Mouse (Mus musculus): ENCODE measurements around the gene Mecr. TPM values are rescaled to one million over a fixed set of nuclear protein-coding genes. Genes with fewer than 3 reads are reported as not detected.
A peak's percentile ranks its signal among the peaks of the same experiment; 100 is the strongest.

Gene Mecr
- polyA plus RNA-seq, 1 experiment, result 17.9 TPM

GRCm38 (mm10) chr4:131805255-131805654 lies 38.0 kb upstream of the Mecr start:
- Histone ChIP-seq H3K9ac (ENCODE audit: low read depth, poor library complexity, severe bottlenecking) (no peak overlapping the region), H3K27me3 (ENCODE audit: control insufficient read depth, insufficient read depth, low read length, poor library complexity, severe bottlenecking) (no peaks in the 10 kb centered on the region), H3K36me3 (ENCODE audit: control insufficient read depth, insufficient read depth, low read length, poor library complexity, severe bottlenecking) (no peaks in the 10 kb centered on the region), H3K4me3 (ENCODE audit: low read depth, low read length) (no peak overlapping the region), H3K9me3 (replicated peaks; ENCODE audit: control insufficient read depth, insufficient read depth, low read length, poor library complexity, severe bottlenecking) (no peaks in the 10 kb centered on the region), H3K4me1 (ENCODE audit: control insufficient read depth, insufficient read depth, low read length) (no peaks in the 10 kb centered on the region), H3K27ac (ENCODE audit: insufficient read depth, low read length) (no peak overlapping the region)
- TF ChIP-seq EP300 (IDR thresholded peaks at IDR 0.05; ENCODE audit: insufficient read depth, low read depth, low read length) (no peak), POLR2A (IDR thresholded peaks at IDR 0.05; ENCODE audit: insufficient read depth, low read length) (no peak), CTCF (IDR thresholded peaks at IDR 0.05; ENCODE audit: low read depth, low read length) (no peak)

- no peak for TF ChIP-seq CTCF (IDR thresholded peaks at IDR 0.05; ENCODE audit: low read depth, low read length)
- no peak for TF ChIP-seq EP300 (IDR thresholded peaks at IDR 0.05; ENCODE audit: insufficient read depth, low read depth, low read length)
- no peak for TF ChIP-seq POLR2A (IDR thresholded peaks at IDR 0.05; ENCODE audit: insufficient read depth, low read length)
Measured at GRCm38 (mm10) chr4:131812458-131812857, 30.8 kb upstream of the Mecr start.

GRCm38 (mm10) chr4:131813798-131814197 lies 29.5 kb upstream of the Mecr start:
- H3K4me3 ChIP-seq (ENCODE audit: low read depth, low read length), result no peak overlapping the region
- no peaks in the 10 kb centered on the region for H3K27me3 ChIP-seq (ENCODE audit: control insufficient read depth, insufficient read depth, low read length, poor library complexity, severe bottlenecking)
- H3K9ac ChIP-seq (ENCODE audit: low read depth, poor library complexity, severe bottlenecking), result no peak overlapping the region
- TF ChIP-seq POLR2A (IDR thresholded peaks at IDR 0.05; ENCODE audit: insufficient read depth, low read length), result no peak
- TF ChIP-seq EP300 (IDR thresholded peaks at IDR 0.05; ENCODE audit: insufficient read depth, low read depth, low read length), result no peak
- no peak overlapping the region for H3K27ac ChIP-seq (ENCODE audit: insufficient read depth, low read length)
- no peaks in the 10 kb centered on the region for H3K4me1 ChIP-seq (ENCODE audit: control insufficient read depth, insufficient read depth, low read length)
- no peaks in the 10 kb centered on the region for H3K9me3 ChIP-seq (replicated peaks; ENCODE audit: control insufficient read depth, insufficient read depth, low read length, poor library complexity, severe bottlenecking)
- H3K36me3 ChIP-seq (ENCODE audit: control insufficient read depth, insufficient read depth, low read length, poor library complexity, severe bottlenecking), result no peaks in the 10 kb centered on the region

More at GRCm38 (mm10) chr4:131812458-131812857, 30.8 kb upstream of the Mecr start:
- Histone ChIP-seq H3K4me3 (ENCODE audit: low read depth, low read length) (no peak overlapping the region), H3K9ac (ENCODE audit: low read depth, poor library complexity, severe bottlenecking) (no peak overlapping the region), H3K27me3 (ENCODE audit: control insufficient read depth, insufficient read depth, low read length, poor library complexity, severe bottlenecking) (no peaks in the 10 kb centered on the region), H3K36me3 (ENCODE audit: control insufficient read depth, insufficient read depth, low read length, poor library complexity, severe bottlenecking) (no peaks in the 10 kb centered on the region), H3K9me3 (replicated peaks; ENCODE audit: control insufficient read depth, insufficient read depth, low read length, poor library complexity, severe bottlenecking) (no peaks in the 10 kb centered on the region), H3K27ac (ENCODE audit: insufficient read depth, low read length) (no peak overlapping the region), H3K4me1 (ENCODE audit: control insufficient read depth, insufficient read depth, low read length) (no peaks in the 10 kb centered on the region)

- Histone ChIP-seq H3K36me3 (ENCODE audit: control insufficient read depth, insufficient read depth, low read length, poor library complexity, severe bottlenecking) (no peaks in the 10 kb centered on the region), H3K4me3 (ENCODE audit: low read depth, low read length) (no peak overlapping the region), H3K9me3 (replicated peaks; ENCODE audit: control insufficient read depth, insufficient read depth, low read length, poor library complexity, severe bottlenecking) (no peaks in the 10 kb centered on the region), H3K27me3 (ENCODE audit: control insufficient read depth, insufficient read depth, low read length, poor library complexity, severe bottlenecking) (no peaks in the 10 kb centered on the region), H3K4me1 (ENCODE audit: control insufficient read depth, insufficient read depth, low read length) (no peaks in the 10 kb centered on the region), H3K27ac (ENCODE audit: insufficient read depth, low read length) (no peak overlapping the region), H3K9ac (ENCODE audit: low read depth, poor library complexity, severe bottlenecking) (no peak overlapping the region)
- TF ChIP-seq CTCF (IDR thresholded peaks at IDR 0.05; ENCODE audit: low read depth, low read length), result no peak
- no peak for TF ChIP-seq POLR2A (IDR thresholded peaks at IDR 0.05; ENCODE audit: insufficient read depth, low read length)
- no peak for TF ChIP-seq EP300 (IDR thresholded peaks at IDR 0.05; ENCODE audit: insufficient read depth, low read depth, low read length)
Measured at GRCm38 (mm10) chr4:131814869-131815268, 28.4 kb upstream of the Mecr start.

GRCm38 (mm10) chr4:131815774-131816173 lies 27.5 kb upstream of the Mecr start:
- no peak overlapping the region for H3K4me3 ChIP-seq (ENCODE audit: low read depth, low read length)
- H3K36me3 ChIP-seq (ENCODE audit: control insufficient read depth, insufficient read depth, low read length, poor library complexity, severe bottlenecking), result no peaks in the 10 kb centered on the region
- H3K9ac ChIP-seq (ENCODE audit: low read depth, poor library complexity, severe bottlenecking), result no peak overlapping the region
- TF ChIP-seq EP300 (IDR thresholded peaks at IDR 0.05; ENCODE audit: insufficient read depth, low read depth, low read length), result no peak
- TF ChIP-seq CTCF (IDR thresholded peaks at IDR 0.05; ENCODE audit: low read depth, low read length), result no peak
- no peak for TF ChIP-seq POLR2A (IDR thresholded peaks at IDR 0.05; ENCODE audit: insufficient read depth, low read length)
- no peaks in the 10 kb centered on the region for H3K27me3 ChIP-seq (ENCODE audit: control insufficient read depth, insufficient read depth, low read length, poor library complexity, severe bottlenecking)
- H3K9me3 ChIP-seq (replicated peaks; ENCODE audit: control insufficient read depth, insufficient read depth, low read length, poor library complexity, severe bottlenecking), result no peaks in the 10 kb centered on the region
- no peaks in the 10 kb centered on the region for H3K4me1 ChIP-seq (ENCODE audit: control insufficient read depth, insufficient read depth, low read length)
- H3K27ac ChIP-seq (ENCODE audit: insufficient read depth, low read length), result no peak overlapping the region

- Histone ChIP-seq H3K9ac (ENCODE audit: low read depth, poor library complexity, severe bottlenecking) (no peak overlapping the region), H3K27me3 (ENCODE audit: control insufficient read depth, insufficient read depth, low read length, poor library complexity, severe bottlenecking) (no peaks in the 10 kb centered on the region), H3K36me3 (ENCODE audit: control insufficient read depth, insufficient read depth, low read length, poor library complexity, severe bottlenecking) (no peaks in the 10 kb centered on the region), H3K9me3 (replicated peaks; ENCODE audit: control insufficient read depth, insufficient read depth, low read length, poor library complexity, severe bottlenecking) (no peaks in the 10 kb centered on the region), H3K4me1 (ENCODE audit: control insufficient read depth, insufficient read depth, low read length) (no peaks in the 10 kb centered on the region), H3K4me3 (ENCODE audit: low read depth, low read length) (peak overlapping the region; percentile 37), H3K27ac (ENCODE audit: insufficient read depth, low read length) (no peak overlapping the region)
- TF ChIP-seq POLR2A (IDR thresholded peaks at IDR 0.05; ENCODE audit: insufficient read depth, low read length), result no peak
- TF ChIP-seq CTCF (IDR thresholded peaks at IDR 0.05; ENCODE audit: low read depth, low read length), result no peak
- TF ChIP-seq EP300 (IDR thresholded peaks at IDR 0.05; ENCODE audit: insufficient read depth, low read depth, low read length), result no peak
Measured at GRCm38 (mm10) chr4:131818926-131819325, 24.3 kb upstream of the Mecr start.

Measured in ES-Bruce4 (cell line).